Mouse (Mus musculus) olfactory bulb, adult 2 months (tissue): ENCODE measurements around the gene Cyp1a2. TPM values are rescaled to one million over a fixed set of nuclear protein-coding genes. Genes with fewer than 3 reads are reported as not detected.
A peak's percentile ranks its signal among the peaks of the same experiment; 100 is the strongest.

ENCODE experiments used
- H3K27ac ChIP-seq: fragments of 200-500 bp; 2 replicates; pipeline ENCODE4 v1.5.1; 2012; ENCODE audit warnings: low read depth, low read length; ENCODE audit not compliant: insufficient read depth
- H3K4me1 ChIP-seq: fragments of 200-500 bp; 2 replicates; pipeline ENCODE4 v1.6.1; 2012; ENCODE audit warnings: low read length; ENCODE audit not compliant: control insufficient read depth, insufficient read depth
- H3K4me3 ChIP-seq: fragments of 200-500 bp; 2 replicates; pipeline ENCODE4 v1.5.1; 2012; ENCODE audit warnings: mild to moderate bottlenecking, low read depth, low read length, moderate library complexity; ENCODE audit not compliant: insufficient read depth
- CTCF ChIP-seq: fragments of 200-500 bp; IDR thresholded peaks from 2 replicates; pipeline ENCODE4 v1.5.1; 2012; ENCODE audit warnings: low read depth, mild to moderate bottlenecking, low read length, moderate library complexity; ENCODE audit not compliant: insufficient read depth
- POLR2A ChIP-seq: fragments of 200-500 bp; IDR thresholded peaks from 2 replicates; pipeline ENCODE4 v1.6.1; 2012; ENCODE audit warnings: mild to moderate bottlenecking, low read depth, low read length, moderate library complexity; ENCODE audit not compliant: insufficient read depth
- WGBS: fragments of 180-500 bp; shearing (Covaris S2); methylation state at CpG from one replicate; pipeline ENCODE4 v1.1.7; 2018; 5-methylcytosine and 5-hydroxymethylcytosine counted together
- polyA plus RNA-seq: library from polyadenylated mRNA; stranded (reverse); fragments of >200 nt; gene quantifications from 2 replicates; pipeline ENCODE4 v1.2.4, GENCODE M21; 2012; ENCODE audit warnings: low replicate concordance; ENCODE audit not compliant: missing spikeins, insufficient read depth, insufficient read length

Cyp1a2 gene
- polyA plus RNA-seq, 1 experiment = not detected

DNA sequence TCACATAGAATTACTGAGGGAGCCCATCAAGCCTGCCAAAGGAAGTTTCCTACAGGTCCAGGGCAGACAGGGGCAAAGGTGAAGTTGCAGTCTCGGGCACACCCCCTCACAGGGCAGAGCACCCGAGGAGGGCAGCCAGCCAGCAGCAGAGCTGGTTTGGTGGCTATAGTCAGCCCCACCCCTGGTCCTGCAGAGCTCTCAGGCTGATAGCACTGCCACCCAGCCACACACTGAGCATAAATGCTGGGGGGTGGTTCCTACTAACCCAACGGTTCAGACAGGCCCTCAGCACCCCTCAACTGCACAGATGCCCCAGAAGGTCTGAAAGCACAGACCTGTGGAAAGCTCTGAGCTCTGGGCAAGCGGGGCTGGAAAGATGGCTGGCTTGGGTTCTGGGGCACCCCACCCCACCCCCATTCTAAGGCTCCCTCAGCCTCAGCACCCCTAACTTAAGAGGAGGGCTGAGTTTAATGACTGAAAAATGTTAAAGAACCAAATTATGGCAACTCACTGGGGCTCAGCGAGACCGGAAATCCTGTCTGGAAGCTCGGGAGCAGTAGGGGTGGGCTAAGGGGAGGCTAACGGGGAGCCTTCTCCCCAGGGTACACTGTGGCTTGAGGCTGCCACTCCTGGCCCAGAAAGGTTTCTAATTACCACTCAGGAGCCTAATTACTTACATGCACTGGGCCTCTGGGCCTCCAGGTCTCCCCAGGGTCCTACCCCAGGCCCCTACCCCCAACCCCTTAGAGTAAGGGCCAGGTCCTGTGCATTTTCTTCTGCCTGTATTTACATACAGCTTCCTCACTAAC is 44.6 kb downstream of the Cyp1a2 start:
- peak overlapping the region; percentile 90 for H3K27ac ChIP-seq
- peak overlapping the region; percentile 1; the same call in 1 of the 2 replicates for H3K4me3 ChIP-seq
- 22% methylated on average over 8 of the region's 8 CpGs for WGBS
- no peak for TF ChIP-seq CTCF
- TF ChIP-seq POLR2A = no peak
- peaks cover 73% of the 10 kb centered on the region for H3K4me1 ChIP-seq

- Histone ChIP-seq H3K27ac (peak overlapping the region; percentile 90), H3K4me1 (peaks cover 72% of the 10 kb centered on the region), H3K4me3 (no peak overlapping the region)
- WGBS = 6% methylated on average over 6 of the region's 6 CpGs
- TF ChIP-seq CTCF = no peak
- no peak for TF ChIP-seq POLR2A
Observed at GRCm38 (mm10) chr9:57637741-57638322, 45.7 kb downstream of the Cyp1a2 start.

GRCm38 (mm10) chr9:57637272-57637671 is 46.2 kb downstream of the Cyp1a2 start:
- H3K4me1 ChIP-seq = peaks cover 69% of the 10 kb centered on the region
- peak overlapping the region; percentile 90 for H3K27ac ChIP-seq
- WGBS = 14% methylated on average over 3 of the region's 3 CpGs
- no peak for TF ChIP-seq CTCF
- no peak for TF ChIP-seq POLR2A
- no peak overlapping the region for H3K4me3 ChIP-seq

- H3K27ac ChIP-seq = peak overlapping the region; percentile 88
- 12% methylated on average over 4 of the region's 4 CpGs for WGBS
- TF ChIP-seq CTCF (no peak), POLR2A (no peak)
Observed at GRCm38 (mm10) chr9:57633481-57634024, 50.0 kb downstream of the Cyp1a2 start.

DNA sequence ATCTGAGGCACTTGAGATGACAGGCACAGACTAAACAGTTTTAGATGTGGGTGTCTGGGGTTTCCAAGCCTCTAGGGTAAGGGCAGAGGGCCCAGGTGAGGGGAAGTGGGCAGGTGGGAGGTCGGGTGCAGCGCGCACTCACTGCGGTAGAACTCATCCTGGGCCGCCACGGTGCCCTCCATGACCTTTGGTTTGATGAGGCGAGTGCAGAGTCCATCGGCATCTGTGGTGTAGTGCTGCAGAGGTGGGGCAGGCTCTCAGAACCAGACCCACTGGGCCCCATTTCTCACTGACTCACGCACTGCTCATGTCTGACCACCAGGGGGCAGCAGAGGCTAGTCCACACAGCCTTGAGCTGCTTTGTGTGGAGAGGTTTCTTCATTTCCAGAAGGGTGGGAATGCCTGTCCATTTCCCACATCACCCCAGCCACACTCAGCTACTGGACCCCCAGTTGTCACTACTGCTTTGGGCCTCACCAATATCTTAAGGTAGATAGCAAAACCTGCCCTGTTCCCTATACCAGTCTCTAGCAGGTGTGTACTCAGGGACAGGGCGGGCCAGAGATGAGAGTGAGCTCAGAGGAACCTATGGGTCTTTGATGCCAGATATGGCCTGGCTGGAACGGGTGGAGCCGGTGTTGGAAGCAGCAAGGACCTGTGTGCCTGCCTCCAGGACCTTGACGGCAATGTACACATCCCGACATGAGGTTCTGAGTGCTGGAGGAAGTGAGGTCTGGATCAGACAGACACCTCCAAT is 54.2 kb downstream of the Cyp1a2 start:
- whole genome bisulfite sequencing = 61% methylated on average over 14 of the region's 14 CpGs
- Histone ChIP-seq H3K27ac (no peak overlapping the region), H3K4me1 (peaks cover 45% of the 10 kb centered on the region), H3K4me3 (no peak overlapping the region)
- no peak for TF ChIP-seq POLR2A
- TF ChIP-seq CTCF = peak; percentile 86

More at GRCm38 (mm10) chr9:57633481-57634024, 50.0 kb downstream of the Cyp1a2 start:
- Histone ChIP-seq H3K4me3 (no peak overlapping the region), H3K4me1 (peaks cover 70% of the 10 kb centered on the region)

DNA sequence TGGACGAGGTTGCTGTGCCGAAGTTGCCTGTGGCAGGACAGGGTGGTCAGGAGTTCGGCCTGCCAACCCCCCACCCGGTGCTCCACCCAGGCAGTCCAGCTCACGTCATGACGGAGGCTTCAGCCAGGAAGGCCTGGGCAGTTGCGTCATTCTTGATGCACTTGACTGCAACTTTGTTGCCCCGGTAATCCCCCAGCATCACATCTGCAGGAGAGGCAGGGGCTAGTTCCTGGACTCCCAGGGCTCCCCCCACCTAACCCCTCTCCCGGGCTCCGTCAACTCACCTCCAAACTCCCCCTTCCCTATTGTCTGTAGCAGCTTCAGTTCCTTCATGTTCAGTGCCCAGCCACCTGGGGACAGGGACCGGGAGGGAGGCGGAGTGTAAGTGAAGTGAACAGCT is 54.8 kb downstream of the Cyp1a2 start:
- no peak overlapping the region for H3K27ac ChIP-seq
- no peak overlapping the region for H3K4me3 ChIP-seq
- WGBS = 92% methylated on average over 12 of the region's 12 CpGs
- peaks cover 40% of the 10 kb centered on the region for H3K4me1 ChIP-seq
- TF ChIP-seq POLR2A = no peak
- no peak for TF ChIP-seq CTCF

- Histone ChIP-seq H3K27ac (no peak overlapping the region), H3K4me1 (peaks cover 32% of the 10 kb centered on the region), H3K4me3 (no peak overlapping the region)
- WGBS = 91% methylated on average over 11 of the region's 11 CpGs
- TF ChIP-seq POLR2A (no peak), CTCF (no peak)
Observed at GRCm38 (mm10) chr9:57627892-57628291, 55.6 kb downstream of the Cyp1a2 start.

DNA sequence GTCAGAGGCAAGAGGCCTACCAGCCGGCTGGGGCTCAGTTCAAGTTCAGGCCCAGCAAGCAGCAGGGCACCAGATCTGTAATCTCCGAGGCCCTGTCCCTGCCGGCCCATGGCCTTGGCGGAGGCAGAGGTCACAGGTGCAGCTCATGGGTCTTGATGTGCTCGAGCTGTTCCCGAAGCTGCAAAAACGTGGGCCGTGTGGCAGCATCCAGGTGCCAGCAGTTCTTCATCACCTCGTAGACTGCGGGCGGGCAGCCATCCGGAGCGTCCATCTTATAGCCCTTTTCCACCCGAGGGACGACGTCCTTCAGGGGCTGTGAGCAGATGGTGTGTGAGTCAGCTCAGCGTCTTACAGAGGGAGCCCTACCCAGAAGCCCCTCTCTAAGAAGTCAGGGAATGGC is 56.3 kb downstream of the Cyp1a2 start:
- Histone ChIP-seq H3K27ac (no peak overlapping the region), H3K4me1 (peaks cover 30% of the 10 kb centered on the region), H3K4me3 (no peak overlapping the region)
- 90% methylated on average over 17 of the region's 17 CpGs for WGBS
- TF ChIP-seq POLR2A (no peak), CTCF (no peak)

Other genes with a start within 250 kb of the Cyp1a2 start
- gene Ppcdc, start 243.6 kb downstream of the Cyp1a2 start, polyA plus RNA-seq = not detected in 2 replicates
- not detected in 2 replicates for gene Scamp5, start 215.6 kb downstream of the Cyp1a2 start, polyA plus RNA-seq
- not detected in 2 replicates for gene Rpp25, start 179.7 kb downstream of the Cyp1a2 start, polyA plus RNA-seq
- gene Cox5a, start 162.4 kb downstream of the Cyp1a2 start, polyA plus RNA-seq = not detected in 2 replicates
- not detected in 2 replicates for gene Fam219b, start 146.2 kb downstream of the Cyp1a2 start, polyA plus RNA-seq
- gene Mpi, start 130.9 kb downstream of the Cyp1a2 start, polyA plus RNA-seq = not detected in 2 replicates
- not detected in 2 replicates for gene Scamp2, start 122.8 kb downstream of the Cyp1a2 start, polyA plus RNA-seq
- gene Ulk3, start 94.3 kb downstream of the Cyp1a2 start, polyA plus RNA-seq = not detected in 2 replicates
- not detected in 2 replicates for gene Cplx3, start 77.4 kb downstream of the Cyp1a2 start, polyA plus RNA-seq
- gene Lman1l, start 62.9 kb downstream of the Cyp1a2 start, polyA plus RNA-seq = not detected in 2 replicates
- gene Csk, start 30.1 kb downstream of the Cyp1a2 start, polyA plus RNA-seq = not detected in 2 replicates
- not detected in 2 replicates for gene Cyp1a1, start 4.2 kb upstream of the Cyp1a2 start, polyA plus RNA-seq
- not detected in 2 replicates for gene Edc3, start 24.8 kb upstream of the Cyp1a2 start, polyA plus RNA-seq
- 308 TPM in 1 of 2 replicates, not detected in the other for gene Clk3, start 82.2 kb upstream of the Cyp1a2 start, polyA plus RNA-seq
- gene Arid3b, start 153.1 kb upstream of the Cyp1a2 start, polyA plus RNA-seq = not detected in 2 replicates
- not detected in 2 replicates for gene Ubl7, start 227.3 kb upstream of the Cyp1a2 start, polyA plus RNA-seq